Mouse (Mus musculus) T-helper 17 cell (primary cell): ENCODE measurements around the gene Nrn1.

ENCODE experiments used
- in situ Hi-C, 2 experiments: fragments of 300-600 bp; cut with MboI, MseI; formaldehyde crosslinking; loops; 1 replicate in 1 of 2; 2 replicates in 1 of 2; pipeline ENCODE4 v1.15.1; 2025; ENCODE audit warnings: high pct_unique_total_duplicates in 2 of 2

Nrn1 gene

GRCm38 (mm10) chr13:36734731-36735571, at the start of gene Nrn1:
Gene Nrn1, minus strand, starts transcription at chr13:36735131.
- in situ Hi-C loops, result loop anchor here in 1 of 2 experiments (5.0 kb wide), 3 partner anchors 77 to 582 kb away; no protein-coding TSS in a partner anchor

GRCm38 (mm10) chr13:36779626-36780025, 44.7 kb upstream of the Nrn1 start:
- in situ Hi-C loops, result loop anchor here in 1 of 2 experiments (10.0 kb wide), 1 partner anchor 225 kb away; no protein-coding TSS in a partner anchor

- in situ Hi-C loops, result no loop called here
Measured at GRCm38 (mm10) chr13:36766801-36767200, 31.9 kb upstream of the Nrn1 start.

GRCm38 (mm10) chr13:36751861-36752260, 16.9 kb upstream of the Nrn1 start:
- in situ Hi-C loops, result no loop called here

GRCm38 (mm10) chr13:36750056-36750455, 15.1 kb upstream of the Nrn1 start:
- in situ Hi-C loops, result no loop called here

- in situ Hi-C loops, result loop anchor here in 1 of 2 experiments (5.0 kb wide), 2 partner anchors 76 to 271 kb away; no protein-coding TSS in a partner anchor
Measured at GRCm38 (mm10) chr13:36736619-36736996, 1.7 kb upstream of the Nrn1 start.

- in situ Hi-C loops, result loop anchor here in 1 of 2 experiments (5.0 kb wide), 2 partner anchors 76 to 271 kb away; no protein-coding TSS in a partner anchor
Measured at GRCm38 (mm10) chr13:36735901-36736618, 1.1 kb upstream of the Nrn1 start.

GRCm38 (mm10) chr13:36733989-36734690, 791 bp downstream of the Nrn1 start:
- in situ Hi-C loops, result loop anchor here in 1 of 2 experiments (5.0 kb wide), 1 partner anchor 583 kb away; no protein-coding TSS in a partner anchor

- in situ Hi-C loops, result loop anchor here in 1 of 2 experiments (5.0 kb wide), 1 partner anchor 584 kb away; no protein-coding TSS in a partner anchor
Measured at GRCm38 (mm10) chr13:36733566-36733965, 1.4 kb downstream of the Nrn1 start.

- in situ Hi-C loops, result loop anchor here in 1 of 2 experiments (5.0 kb wide), 1 partner anchor 584 kb away; no protein-coding TSS in a partner anchor
Measured at GRCm38 (mm10) chr13:36732891-36733490, 1.9 kb downstream of the Nrn1 start.

GRCm38 (mm10) chr13:36731931-36732461, 2.9 kb downstream of the Nrn1 start:
- in situ Hi-C loops, result loop anchor here in 1 of 2 experiments (5.0 kb wide), 1 partner anchor 585 kb away; no protein-coding TSS in a partner anchor

- in situ Hi-C loops, result loop anchor here in 1 of 2 experiments (5.0 kb wide), 1 partner anchor 586 kb away; no protein-coding TSS in a partner anchor
Measured at GRCm38 (mm10) chr13:36731016-36731930, 3.7 kb downstream of the Nrn1 start.

GRCm38 (mm10) chr13:36730341-36730761, 4.6 kb downstream of the Nrn1 start:
- in situ Hi-C loops, result loop anchor here in 1 of 2 experiments (5.0 kb wide), 1 partner anchor 587 kb away; no protein-coding TSS in a partner anchor

- in situ Hi-C loops, result loop anchor here in 1 of 2 experiments (5.0 kb wide), 1 partner anchor 587 kb away; no protein-coding TSS in a partner anchor
Measured at GRCm38 (mm10) chr13:36729731-36730340, 5.1 kb downstream of the Nrn1 start.

- in situ Hi-C loops, result no loop called here
Measured at GRCm38 (mm10) chr13:36728509-36728908, 6.4 kb downstream of the Nrn1 start.

GRCm38 (mm10) chr13:36727779-36728470, 7.0 kb downstream of the Nrn1 start:
- in situ Hi-C loops, result no loop called here

- in situ Hi-C loops, result no loop called here
Measured at GRCm38 (mm10) chr13:36726951-36727778, 7.8 kb downstream of the Nrn1 start.
